Mouse (Mus musculus): ENCODE measurements around the gene Angpt4. TPM values are rescaled to one million over a fixed set of nuclear protein-coding genes. Genes with fewer than 3 reads are reported as not detected.

Angpt4 gene
- polyA plus RNA-seq, 1 experiment from 2014 or later, result 1.5 TPM

DNA sequence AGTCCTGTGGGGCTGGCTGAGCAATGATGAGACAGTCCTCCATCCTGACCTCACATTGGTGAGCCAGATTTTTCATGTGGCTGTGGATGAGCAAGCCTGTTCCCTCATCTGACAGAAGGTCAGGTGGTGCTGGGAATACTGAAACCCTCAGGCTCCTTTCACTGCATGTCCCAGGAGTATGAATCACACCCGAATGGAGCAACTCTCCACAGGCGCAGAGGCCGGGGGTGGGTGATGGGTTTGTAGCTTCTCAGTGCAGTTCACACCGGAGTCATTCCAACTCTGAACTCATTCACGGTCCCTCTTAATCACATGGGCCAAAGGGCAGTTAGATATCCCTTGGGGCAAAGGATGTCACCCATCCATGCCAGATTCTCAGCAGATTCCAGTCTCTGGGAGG lies 3.1 kb downstream of the Angpt4 start:
- DNase-seq (ENCODE audit: low spot score), result no peak

DNA sequence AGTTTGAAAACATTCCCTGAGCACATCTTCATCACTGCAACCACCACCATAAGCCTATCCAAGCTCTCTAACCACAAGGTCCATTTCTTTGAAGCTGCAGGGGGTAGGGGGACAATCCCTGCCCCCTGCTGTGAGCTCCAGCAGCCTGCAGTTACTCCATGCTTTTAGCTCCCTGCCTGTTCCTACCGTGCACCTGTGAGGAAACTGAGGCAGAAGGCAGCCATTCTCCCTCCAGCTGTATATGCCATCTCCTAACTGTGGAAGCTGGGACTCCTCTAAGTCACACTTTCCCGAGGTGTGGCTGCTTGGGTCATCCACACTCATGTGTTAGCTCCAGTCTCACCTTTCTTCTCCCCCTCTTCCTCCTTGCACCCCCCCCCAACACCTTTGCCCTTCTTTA lies 4.1 kb downstream of the Angpt4 start:
- DNase-seq (ENCODE audit: low spot score), result no peak

DNA sequence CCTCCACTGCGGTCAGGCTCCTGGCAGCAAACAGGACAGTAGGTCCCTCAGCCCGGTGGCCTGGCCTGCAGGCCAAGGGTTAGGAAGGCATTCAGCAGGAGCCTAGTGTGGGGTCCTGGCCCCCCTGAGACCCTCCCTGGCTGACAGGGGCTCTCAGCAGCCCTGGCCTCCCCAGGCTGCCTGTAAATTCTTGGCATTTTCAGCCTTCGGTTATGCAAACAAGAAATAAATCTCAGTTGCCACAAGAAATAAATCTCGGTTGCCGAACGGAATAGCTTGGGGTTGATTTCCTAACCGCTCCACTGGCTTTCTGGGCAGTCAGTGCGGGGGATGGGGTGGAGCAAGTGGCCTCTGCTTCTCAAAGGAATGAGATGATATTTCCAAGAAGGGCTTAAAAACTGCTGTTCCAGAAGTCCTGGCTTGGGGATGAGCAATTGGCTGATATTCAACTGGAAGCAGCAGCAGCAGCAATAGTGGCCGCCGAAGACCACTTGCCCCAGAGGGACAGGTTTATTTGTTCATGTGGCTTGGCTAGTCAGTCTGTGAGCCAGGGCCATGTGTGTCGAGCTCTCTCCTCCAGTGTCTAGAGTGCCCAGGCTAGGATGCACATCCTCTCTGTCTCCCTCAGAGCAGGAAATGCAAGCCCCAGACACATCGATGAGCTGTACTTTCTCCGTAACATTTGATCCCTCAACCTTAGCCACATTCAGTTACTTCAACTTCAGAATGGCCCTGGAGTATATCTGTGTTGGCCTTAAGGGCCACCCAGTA lies 5.2 kb downstream of the Angpt4 start:
- no peak for DNase-seq (ENCODE audit: low spot score)

DNA sequence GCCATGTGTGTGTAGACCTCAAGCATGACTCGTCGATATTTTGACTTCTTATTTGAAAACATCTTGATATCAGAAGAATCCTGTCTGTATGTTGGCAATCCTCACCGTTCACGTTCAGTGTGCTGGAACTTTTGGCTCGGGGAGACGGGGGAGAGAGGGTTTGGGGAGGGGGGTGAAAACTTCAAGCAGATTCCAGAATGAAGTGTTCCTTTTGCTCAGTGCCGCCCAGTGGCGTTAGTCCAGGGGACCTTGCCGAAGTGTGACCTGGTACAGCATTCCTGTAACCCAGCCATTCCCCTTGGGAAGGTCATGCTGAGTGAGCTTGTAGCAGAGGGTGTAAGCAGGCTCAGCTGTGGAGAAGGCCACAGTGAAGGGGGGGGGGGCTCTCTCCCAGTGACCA lies 8.1 kb downstream of the Angpt4 start:
- DNase-seq (ENCODE audit: low spot score), result no peak

DNA sequence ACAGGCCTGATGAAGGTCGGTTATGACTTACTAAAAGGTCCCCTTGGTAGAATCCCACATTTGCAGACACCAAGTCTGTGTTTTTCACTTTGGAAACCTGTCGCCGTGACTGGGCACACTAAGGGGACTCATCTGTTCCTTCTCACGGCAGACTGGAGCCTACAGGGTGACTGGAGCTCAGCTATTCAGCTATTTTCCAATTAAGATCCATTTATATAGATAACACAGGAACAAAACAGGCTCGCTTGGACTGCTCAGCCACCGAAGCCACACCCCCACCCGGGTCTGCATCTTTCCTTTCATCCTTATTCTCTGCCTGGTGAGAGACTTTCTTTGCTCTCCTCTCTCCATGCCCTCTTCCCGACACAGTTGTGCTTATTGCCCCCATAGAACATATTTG lies 10.1 kb downstream of the Angpt4 start:
- DNase-seq (ENCODE audit: low spot score), result no peak

DNA sequence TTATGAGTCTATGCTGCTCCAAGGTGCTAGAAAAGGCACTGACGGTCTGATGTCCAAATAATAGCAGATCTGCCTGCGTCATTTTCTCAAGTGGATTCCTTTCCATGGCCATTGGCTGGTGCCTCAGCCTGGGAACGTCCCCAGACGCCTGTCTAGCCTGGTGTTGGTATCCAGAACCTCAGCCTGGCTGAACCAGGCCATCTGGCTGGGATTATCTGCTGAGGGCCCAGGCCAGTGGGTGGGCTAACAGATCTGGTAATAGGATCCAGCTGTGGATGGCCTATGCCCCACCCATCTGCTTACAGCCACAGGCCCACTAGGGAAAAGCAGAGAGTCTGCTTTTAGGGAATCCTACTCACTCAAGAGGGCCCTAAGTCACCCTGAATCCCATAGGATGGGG lies 10.6 kb downstream of the Angpt4 start:
- DNase-seq (ENCODE audit: low spot score), result no peak

DNA sequence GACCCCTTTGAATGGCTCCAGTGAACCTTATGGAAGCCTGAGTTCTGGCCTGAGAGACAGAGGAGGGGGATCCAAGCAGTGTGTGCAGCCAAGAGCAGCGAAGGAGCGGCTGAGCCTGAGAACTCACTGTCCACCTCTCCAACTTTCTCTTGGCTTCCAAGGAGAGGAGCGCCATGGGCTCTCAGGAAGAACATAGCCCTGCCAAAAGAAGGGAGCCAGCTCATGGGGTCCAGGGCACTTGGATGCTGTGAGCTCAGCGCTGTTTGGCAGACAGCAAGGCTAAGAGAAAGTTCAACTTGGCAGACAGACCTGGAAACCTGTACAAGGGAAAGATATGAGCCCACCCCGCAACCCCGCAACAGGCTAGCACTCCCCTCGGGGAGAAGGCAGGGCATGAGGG lies 13.3 kb downstream of the Angpt4 start:
- no peak for DNase-seq (ENCODE audit: low spot score)

DNA sequence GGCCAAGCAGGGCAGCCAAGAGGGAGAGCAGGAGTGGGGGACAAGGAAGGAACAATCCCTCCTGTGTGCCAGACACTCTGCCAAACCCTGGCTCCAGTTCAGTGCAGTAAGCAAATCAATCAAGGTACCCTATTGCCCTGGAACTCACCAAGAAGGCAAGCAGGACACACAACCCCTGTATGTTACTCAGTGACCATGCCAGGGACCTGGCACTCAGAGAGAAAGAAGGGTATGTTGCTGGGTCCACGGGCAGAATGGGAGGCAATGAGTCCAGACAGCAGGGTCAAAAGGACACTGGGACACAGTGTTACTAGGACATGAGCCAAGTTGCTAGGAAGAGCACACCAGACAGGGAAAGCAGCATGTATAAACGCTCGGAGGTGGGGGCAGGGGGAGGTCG lies 14.7 kb downstream of the Angpt4 start:
- no peak for DNase-seq (ENCODE audit: low spot score)

DNA sequence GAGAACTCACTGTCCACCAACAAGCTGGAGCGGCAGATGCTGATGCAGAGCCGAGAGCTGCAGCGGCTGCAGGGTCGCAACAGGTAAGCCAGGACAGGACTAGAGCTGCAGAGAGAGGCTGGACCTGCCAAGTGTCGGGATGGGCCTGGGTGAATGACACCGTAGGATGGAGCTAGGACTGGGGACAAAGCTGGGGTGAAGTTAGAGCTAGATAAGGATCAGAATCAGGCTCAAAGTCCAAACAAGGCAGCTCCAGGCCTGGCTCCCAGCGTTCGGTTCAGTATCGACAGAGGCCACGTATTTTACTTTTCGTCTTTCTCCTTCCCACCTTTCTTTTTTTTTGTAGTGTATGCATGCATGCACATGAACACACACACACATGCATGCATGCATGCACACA lies 16.1 kb downstream of the Angpt4 start:
- DNase-seq (ENCODE audit: low spot score), result no peak

DNA sequence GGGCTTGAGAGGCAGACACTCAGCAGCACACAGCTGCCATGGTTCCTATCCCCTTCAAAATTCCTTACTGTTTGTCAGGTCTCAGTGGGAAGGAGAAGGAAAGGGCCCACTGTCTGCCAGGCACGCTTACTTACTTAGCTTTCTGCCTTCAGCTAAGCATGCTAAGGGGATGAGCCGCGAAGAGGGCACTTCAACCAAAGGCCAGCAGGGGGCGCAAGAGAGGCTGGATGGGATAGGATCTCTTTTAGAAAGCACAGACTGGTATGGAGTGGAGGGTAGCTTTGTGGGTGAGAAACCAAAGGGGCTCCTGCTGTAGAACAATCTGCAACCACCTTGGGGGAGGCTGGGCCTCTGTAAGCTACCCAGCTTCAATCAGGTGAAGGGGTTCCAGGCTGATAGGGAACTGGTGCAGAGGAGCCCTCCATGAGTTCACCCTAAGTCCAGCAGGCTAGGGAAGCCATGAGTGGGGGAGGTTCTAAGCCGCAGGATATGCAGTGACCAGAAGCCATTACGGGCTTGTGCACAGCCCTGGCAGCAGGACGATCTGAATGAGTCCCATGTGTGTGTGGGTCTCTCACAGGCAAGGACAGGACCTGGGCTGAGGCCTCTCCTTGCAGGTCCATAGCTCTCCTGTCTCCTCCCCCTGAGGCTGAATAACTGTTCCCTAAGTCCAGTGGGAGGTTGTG lies 19.5 kb downstream of the Angpt4 start:
- peak; percentile 83 for DNase-seq (ENCODE audit: low spot score)

DNA sequence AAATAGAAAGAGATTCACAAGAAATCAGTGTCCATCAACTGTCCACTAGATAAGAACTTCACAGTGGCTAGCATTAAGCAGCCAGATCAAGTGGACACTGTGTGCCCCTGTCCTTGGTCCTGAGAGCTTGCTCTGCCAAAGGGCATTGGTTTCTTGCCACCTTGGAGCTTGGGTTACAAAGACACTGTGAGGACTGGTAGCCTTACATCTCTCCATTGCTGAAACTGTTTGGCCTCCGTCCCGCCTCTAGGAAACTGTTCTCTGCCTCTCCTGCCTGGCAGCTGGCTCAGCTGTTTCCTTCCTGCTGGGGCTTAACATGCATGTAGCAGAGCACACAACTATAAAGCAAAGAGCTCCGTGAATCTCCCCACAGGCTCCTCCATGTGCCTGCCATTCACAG lies 26.9 kb downstream of the Angpt4 start:
- DNase-seq (ENCODE audit: low spot score), result peak; percentile 35

DNA sequence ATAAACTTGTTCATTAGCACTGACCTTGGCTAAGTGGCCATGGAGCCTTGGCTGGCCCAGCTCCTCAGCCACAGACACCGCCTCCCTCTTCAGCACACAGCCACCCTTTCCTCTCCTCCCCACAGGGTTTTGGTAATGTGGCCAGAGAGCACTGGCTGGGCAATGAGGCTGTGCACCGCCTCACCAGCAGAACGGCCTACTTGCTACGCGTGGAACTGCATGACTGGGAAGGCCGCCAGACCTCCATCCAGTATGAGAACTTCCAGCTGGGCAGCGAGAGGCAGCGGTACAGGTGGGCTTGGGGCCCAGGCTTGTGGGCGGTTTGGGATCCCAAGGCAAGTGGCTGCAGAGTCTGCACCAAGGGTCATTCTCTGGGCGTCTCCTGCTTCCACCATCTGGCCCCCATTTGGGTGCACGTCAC lies 27.8 kb downstream of the Angpt4 start:
- no peak for DNase-seq (ENCODE audit: low spot score)

DNA sequence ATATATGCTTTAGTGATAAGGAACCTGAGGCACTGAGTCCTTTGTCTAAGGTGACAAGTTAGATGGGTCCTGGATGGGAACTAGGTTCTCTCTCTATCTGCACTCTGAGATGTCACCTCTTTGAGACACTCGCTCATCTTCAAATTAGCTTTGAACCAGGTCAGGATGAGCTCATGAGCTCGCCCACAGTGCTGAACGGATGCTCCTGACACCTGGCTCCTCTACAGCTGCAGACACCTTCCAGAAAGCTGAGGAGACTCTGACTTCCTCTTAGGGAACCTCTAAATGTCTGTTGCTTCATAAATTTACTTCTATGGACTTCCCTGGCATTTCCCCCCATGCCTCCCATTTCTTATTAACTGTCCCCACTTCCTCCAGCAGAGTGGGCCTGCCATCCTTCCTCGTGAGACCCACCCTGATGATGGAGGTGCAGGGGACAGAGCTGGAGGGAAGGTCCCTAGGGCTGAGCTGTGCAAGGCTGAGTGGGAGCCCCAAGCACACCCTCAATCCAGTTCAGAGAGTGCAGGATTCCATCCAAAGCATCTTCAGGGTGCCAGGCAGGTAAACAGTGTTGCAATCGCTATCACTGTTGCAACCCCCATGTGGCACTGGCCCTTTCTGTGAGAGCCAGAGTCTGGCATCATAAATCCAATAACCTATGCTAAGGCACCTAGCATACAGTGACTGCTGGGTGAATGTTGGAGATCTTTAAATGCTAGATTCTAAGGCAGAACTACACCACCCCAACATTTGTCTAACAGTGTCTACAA lies 28.8 kb downstream of the Angpt4 start:
- peak; percentile 70 for DNase-seq (ENCODE audit: low spot score)

DNA sequence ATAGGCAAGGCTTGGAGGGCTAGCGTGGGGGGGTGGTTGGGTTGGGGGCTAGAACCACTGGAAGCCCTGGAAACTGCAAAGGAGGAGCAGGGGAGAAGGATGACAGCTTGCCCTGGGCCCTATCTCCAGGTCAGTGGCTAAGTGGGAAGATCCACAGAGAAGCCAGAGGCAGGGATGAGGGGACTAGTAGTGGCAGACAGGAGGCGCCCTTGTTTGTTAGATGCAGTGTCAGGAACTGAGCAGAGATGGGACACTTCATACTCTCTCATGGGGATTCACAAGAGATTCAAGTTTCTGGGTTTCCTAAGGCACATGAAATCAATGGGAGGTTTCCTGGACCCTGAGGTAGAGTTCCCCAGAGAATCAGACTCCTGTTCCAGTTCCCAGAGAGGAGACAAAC lies 30.3 kb downstream of the Angpt4 start:
- DNase-seq (ENCODE audit: low spot score), result peak; percentile 38

DNA sequence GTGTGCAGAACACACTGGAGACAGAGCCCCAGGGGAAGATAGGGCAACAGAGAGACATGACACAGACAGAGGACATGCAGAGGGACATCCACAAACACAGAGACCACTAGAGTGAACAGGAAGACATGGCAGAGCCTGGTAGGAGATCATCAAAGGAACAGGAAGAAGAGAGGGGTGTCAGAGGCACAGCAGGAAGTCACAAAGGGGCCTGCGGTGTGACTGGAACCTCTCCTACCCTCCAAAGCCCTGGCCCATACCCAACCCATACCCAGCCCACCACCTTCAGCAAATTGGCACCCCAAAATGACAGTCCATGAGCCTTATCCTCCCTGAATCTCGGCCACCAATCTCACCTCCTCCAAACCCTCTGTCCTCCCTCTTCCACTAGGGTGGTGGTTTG lies 33.1 kb downstream of the Angpt4 start:
- peak; percentile 64 for DNase-seq (ENCODE audit: low spot score)

DNA sequence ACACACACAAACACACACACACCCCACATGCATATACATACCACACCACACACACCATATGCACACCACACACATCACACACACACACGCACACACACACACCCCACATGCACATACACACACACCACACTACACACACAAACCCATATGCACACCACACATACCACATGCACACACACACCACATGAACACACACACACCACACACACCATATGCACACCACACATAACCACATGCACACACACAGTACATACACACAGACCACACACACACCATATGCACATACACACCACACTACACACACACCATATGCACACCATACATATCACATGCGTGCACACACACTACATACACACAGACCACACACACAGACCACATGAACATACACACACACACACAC lies 36.6 kb downstream of the Angpt4 start:
- no peak for DNase-seq (ENCODE audit: low spot score)

DNA sequence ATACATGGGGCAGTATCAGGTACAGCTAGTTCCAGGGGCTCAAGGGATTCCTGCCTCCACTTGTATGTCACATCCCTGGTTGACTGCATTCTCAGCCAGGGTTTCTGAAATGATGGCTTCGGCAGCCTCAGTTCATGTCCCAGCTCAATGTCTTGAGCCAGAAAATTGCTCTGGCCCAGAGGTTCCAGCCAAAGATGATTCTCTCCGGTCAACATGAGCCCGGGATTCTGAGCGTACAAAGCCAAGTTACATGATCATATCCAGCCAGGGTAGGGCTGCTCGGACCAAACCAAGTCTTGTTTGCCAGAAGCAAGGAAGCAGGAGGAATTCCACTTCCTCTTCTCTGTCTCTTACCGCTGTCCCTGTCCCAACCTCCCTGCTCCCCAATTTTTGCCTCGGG lies 37.3 kb downstream of the Angpt4 start:
- no peak for DNase-seq (ENCODE audit: low spot score)

DNA sequence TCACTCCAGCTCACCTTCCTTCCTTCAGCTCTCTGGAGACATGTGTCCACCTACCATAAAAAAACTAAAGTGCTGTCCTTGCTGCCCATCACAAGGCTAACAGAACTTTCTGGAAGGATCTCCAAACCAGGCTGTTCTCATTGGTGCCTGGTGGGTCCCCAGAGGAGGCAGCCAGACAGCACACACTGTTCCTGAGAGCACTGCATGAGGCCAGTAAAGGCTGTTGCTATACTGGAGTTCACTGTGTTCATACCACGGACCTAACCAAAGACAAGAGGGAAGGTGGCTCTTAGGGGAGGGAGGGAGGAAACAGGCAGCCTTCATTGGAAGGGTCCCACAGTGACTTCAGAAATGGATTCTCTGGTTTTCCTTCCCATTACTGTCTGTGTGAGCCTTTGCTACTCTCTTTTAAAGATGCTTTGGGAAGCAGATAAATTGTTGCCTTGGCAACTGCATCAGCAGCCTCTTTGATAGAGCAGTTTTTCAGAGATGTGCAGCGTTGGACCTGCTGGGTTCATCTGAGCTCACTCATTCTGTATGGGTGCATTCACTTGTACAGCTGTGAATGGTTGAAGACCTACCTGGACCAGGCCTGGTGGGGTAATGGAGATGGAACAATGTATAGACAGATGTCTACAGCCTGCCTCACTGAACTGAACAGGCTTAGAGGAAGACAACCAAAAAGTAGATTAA lies 38.2 kb downstream of the Angpt4 start:
- DNase-seq (ENCODE audit: low spot score), result no peak

DNA sequence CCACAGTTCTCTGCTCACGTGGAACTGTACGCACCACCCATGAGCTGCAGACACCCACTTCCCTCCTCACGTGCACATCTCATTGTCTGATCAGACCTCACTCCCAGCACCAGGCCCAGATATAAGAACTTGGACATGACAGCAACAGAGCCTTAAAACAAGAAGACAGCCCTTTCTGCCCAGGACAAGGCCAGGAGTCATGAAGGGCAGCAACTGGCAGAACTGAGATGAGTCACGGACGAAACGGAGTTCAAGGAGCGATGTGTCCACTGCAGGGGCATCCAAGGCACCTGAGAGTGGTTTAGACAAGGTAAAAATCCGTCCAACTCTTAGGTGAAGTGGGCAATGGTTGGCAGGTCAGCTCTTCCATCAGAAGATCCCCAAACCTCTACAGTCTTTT lies 42.7 kb downstream of the Angpt4 start:
- no peak for DNase-seq (ENCODE audit: low spot score)

DNA sequence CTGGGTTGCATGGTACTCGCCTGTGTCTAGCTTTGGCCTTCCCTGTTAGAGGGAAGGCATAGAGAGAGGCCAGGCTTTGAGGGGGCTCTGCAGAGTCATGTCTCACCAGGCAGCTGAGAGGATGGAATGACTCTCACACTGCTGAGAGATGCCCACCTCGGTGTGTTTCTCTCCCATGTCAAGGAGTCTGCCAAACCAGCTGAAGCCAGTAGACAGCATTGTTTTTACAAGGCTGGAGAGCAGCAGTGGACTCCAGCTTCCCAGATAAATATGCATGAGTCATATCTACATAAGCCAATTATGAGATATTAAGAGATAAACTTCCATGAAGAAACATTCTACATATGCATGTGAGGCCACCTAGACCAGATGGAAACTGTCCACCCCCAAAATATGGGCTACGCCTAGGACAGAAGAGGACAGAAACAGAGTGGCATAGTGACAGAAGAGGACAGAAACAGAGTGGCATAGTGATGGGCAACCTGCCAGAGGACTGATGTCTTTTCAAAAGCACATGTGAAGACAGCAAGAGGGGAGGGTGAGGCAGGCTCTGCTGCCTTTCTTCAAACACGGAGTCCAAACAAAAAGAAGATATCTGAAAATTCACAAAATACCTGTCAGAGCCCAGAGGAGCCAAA lies 45.6 kb downstream of the Angpt4 start:
- DNase-seq (ENCODE audit: low spot score), result no peak

DNA sequence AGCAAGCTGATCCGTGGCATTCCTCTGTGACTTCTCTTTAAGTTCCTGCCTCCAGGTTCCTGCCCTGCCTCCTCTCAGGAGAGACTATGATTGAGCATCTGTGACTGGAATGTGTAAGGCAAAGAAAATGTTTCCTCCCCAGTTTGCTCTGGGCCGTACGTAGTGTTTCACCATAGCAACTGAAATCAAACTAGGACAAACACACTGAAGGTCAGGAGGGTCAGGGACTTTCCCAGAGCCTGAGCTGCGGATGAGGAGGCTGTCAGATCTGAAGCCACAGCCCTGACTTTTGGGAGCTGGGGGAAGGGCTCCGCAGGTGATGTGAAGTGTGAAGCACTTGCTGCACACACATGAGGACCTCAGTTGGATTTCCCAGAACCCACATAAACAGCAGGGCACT lies 48.3 kb downstream of the Angpt4 start:
- DNase-seq (ENCODE audit: low spot score), result no peak

All from thymus, postnatal 0 days (tissue).